Mouse (Mus musculus): ENCODE measurements around the gene Kcnh3. TPM values are rescaled to one million over a fixed set of nuclear protein-coding genes. Genes with fewer than 3 reads are reported as not detected.
"Not testable (repeated sequence)": the region's sequence is repeated elsewhere in the genome, so short reads cannot be mapped to it uniquely, and the experiment has no call there.

Gene Kcnh3
- polyA plus RNA-seq, 1 experiment from 2014 or later = 0.12 TPM

GRCm38 (mm10) chr15:99231998-99232397 lies 7.3 kb downstream of the Kcnh3 start:
- H3K4me1 ChIP-seq (replicated peaks; ENCODE audit: control insufficient read depth, insufficient read depth, low read length) = no peaks in the 10 kb centered on the region
- H3K27me3 ChIP-seq (ENCODE audit: control insufficient read depth, insufficient read depth, low read length) = peaks cover 18% of the 10 kb centered on the region
- no peak overlapping the region for H3K27ac ChIP-seq (ENCODE audit: low read depth, low read length)
- 71% methylated on average over 10 of the region's 10 CpGs for WGBS
- no peaks in the 10 kb centered on the region for H3K9me3 ChIP-seq (ENCODE audit: control insufficient read depth, low read length)
- no peak for DNase-seq (ENCODE audit: low spot score)
- H3K4me3 ChIP-seq (ENCODE audit: low read depth, low read length) = no peak overlapping the region
- no peak overlapping the region for H3K4me2 ChIP-seq (ENCODE audit: low read depth, low read length, severe bottlenecking)
- H3K36me3 ChIP-seq (ENCODE audit: control insufficient read depth, insufficient read depth, low read length) = no peaks in the 10 kb centered on the region
- ATAC-seq (replicated peaks; ENCODE audit: low FRiP score) = no peak
- H3K9ac ChIP-seq (ENCODE audit: low read length) = no peak overlapping the region

- DNase-seq (ENCODE audit: low spot score) (no peak), ATAC-seq (replicated peaks; ENCODE audit: low FRiP score) (no peak)
- H3K36me3 ChIP-seq (ENCODE audit: control insufficient read depth, insufficient read depth, low read length) = no peaks in the 10 kb centered on the region
- H3K9ac ChIP-seq (ENCODE audit: low read length) = no peak overlapping the region
- no peaks in the 10 kb centered on the region for H3K9me3 ChIP-seq (ENCODE audit: control insufficient read depth, low read length)
- H3K4me3 ChIP-seq (ENCODE audit: low read depth, low read length) = no peak overlapping the region
- H3K4me1 ChIP-seq (replicated peaks; ENCODE audit: control insufficient read depth, insufficient read depth, low read length) = no peaks in the 10 kb centered on the region
- WGBS = 59% methylated on average over 17 of the region's 17 CpGs
- H3K27ac ChIP-seq (ENCODE audit: low read depth, low read length) = no peak overlapping the region
- peaks cover 3% of the 10 kb centered on the region for H3K27me3 ChIP-seq (ENCODE audit: control insufficient read depth, insufficient read depth, low read length)
- no peak overlapping the region for H3K4me2 ChIP-seq (ENCODE audit: low read depth, low read length, severe bottlenecking)
Observed at GRCm38 (mm10) chr15:99233719-99234118, 9.1 kb downstream of the Kcnh3 start.

- ATAC-seq (replicated peaks; ENCODE audit: low FRiP score) (no peak), DNase-seq (ENCODE audit: low spot score) (no peak)
- Histone ChIP-seq H3K27me3 (ENCODE audit: control insufficient read depth, insufficient read depth, low read length) (no peaks in the 10 kb centered on the region; the same call in none of the 2 replicates), H3K9ac (ENCODE audit: low read length) (no peak overlapping the region), H3K4me3 (ENCODE audit: low read depth, low read length) (no peak overlapping the region), H3K9me3 (ENCODE audit: control insufficient read depth, low read length) (no peaks in the 10 kb centered on the region), H3K36me3 (ENCODE audit: control insufficient read depth, insufficient read depth, low read length) (no peaks in the 10 kb centered on the region), H3K27ac (ENCODE audit: low read depth, low read length) (no peak overlapping the region), H3K4me1 (replicated peaks; ENCODE audit: control insufficient read depth, insufficient read depth, low read length) (no peaks in the 10 kb centered on the region), H3K4me2 (ENCODE audit: low read depth, low read length, severe bottlenecking) (no peak overlapping the region)
- WGBS = 62% methylated on average over 12 of the region's 12 CpGs
Observed at GRCm38 (mm10) chr15:99234326-99235010, 9.8 kb downstream of the Kcnh3 start.

GRCm38 (mm10) chr15:99238006-99238405 lies 13.3 kb downstream of the Kcnh3 start:
- ATAC-seq (replicated peaks; ENCODE audit: low FRiP score) (no peak), DNase-seq (ENCODE audit: low spot score) (no peak)
- 63% methylated on average over 11 of the region's 11 CpGs for WGBS
- Histone ChIP-seq H3K4me1 (replicated peaks; ENCODE audit: control insufficient read depth, insufficient read depth, low read length) (no peaks in the 10 kb centered on the region), H3K9me3 (ENCODE audit: control insufficient read depth, low read length) (no peaks in the 10 kb centered on the region), H3K4me2 (ENCODE audit: low read depth, low read length, severe bottlenecking) (no peak overlapping the region), H3K27ac (ENCODE audit: low read depth, low read length) (no peak overlapping the region), H3K27me3 (ENCODE audit: control insufficient read depth, insufficient read depth, low read length) (no peaks in the 10 kb centered on the region), H3K9ac (ENCODE audit: low read length) (no peak overlapping the region), H3K4me3 (ENCODE audit: low read depth, low read length) (no peak overlapping the region), H3K36me3 (ENCODE audit: control insufficient read depth, insufficient read depth, low read length) (no peaks in the 10 kb centered on the region; the same call in 1 of the 2 replicates)

- Histone ChIP-seq H3K36me3 (ENCODE audit: control insufficient read depth, insufficient read depth, low read length) (peaks cover 3% of the 10 kb centered on the region; the same call in 1 of the 2 replicates), H3K4me3 (ENCODE audit: low read depth, low read length) (no peak overlapping the region), H3K4me2 (ENCODE audit: low read depth, low read length, severe bottlenecking) (no peak overlapping the region), H3K9ac (ENCODE audit: low read length) (no peak overlapping the region), H3K27me3 (ENCODE audit: control insufficient read depth, insufficient read depth, low read length) (no peaks in the 10 kb centered on the region), H3K9me3 (ENCODE audit: control insufficient read depth, low read length) (no peaks in the 10 kb centered on the region), H3K27ac (ENCODE audit: low read depth, low read length) (no peak overlapping the region), H3K4me1 (replicated peaks; ENCODE audit: control insufficient read depth, insufficient read depth, low read length) (no peaks in the 10 kb centered on the region)
- no peak for DNase-seq (ENCODE audit: low spot score)
- 75% methylated on average over 4 of the region's 4 CpGs for WGBS
- no peak for ATAC-seq (replicated peaks; ENCODE audit: low FRiP score)
Observed at GRCm38 (mm10) chr15:99240129-99240528, 15.5 kb downstream of the Kcnh3 start.

- H3K36me3 ChIP-seq (ENCODE audit: control insufficient read depth, insufficient read depth, low read length) = peaks cover 3% of the 10 kb centered on the region; the same call in 1 of the 2 replicates
- no peaks in the 10 kb centered on the region for H3K27me3 ChIP-seq (ENCODE audit: control insufficient read depth, insufficient read depth, low read length)
- 79% methylated on average over 4 of the region's 4 CpGs for WGBS
- H3K9ac ChIP-seq (ENCODE audit: low read length) = no peak overlapping the region
- ATAC-seq (replicated peaks; ENCODE audit: low FRiP score) (no peak), DNase-seq (ENCODE audit: low spot score) (no peak)
- H3K9me3 ChIP-seq (ENCODE audit: control insufficient read depth, low read length) = no peaks in the 10 kb centered on the region
- H3K4me2 ChIP-seq (ENCODE audit: low read depth, low read length, severe bottlenecking) = no peak overlapping the region
- H3K4me1 ChIP-seq (replicated peaks; ENCODE audit: control insufficient read depth, insufficient read depth, low read length) = no peaks in the 10 kb centered on the region
- H3K4me3 ChIP-seq (ENCODE audit: low read depth, low read length) = no peak overlapping the region
- no peak overlapping the region for H3K27ac ChIP-seq (ENCODE audit: low read depth, low read length)
Observed at GRCm38 (mm10) chr15:99241249-99241648, 16.6 kb downstream of the Kcnh3 start.

- no peak overlapping the region for H3K27ac ChIP-seq (ENCODE audit: low read depth, low read length)
- WGBS = 94% methylated on average over 10 of the region's 10 CpGs
- H3K9ac ChIP-seq (ENCODE audit: low read length) = no peak overlapping the region
- peaks cover 3% of the 10 kb centered on the region; the same call in 1 of the 2 replicates for H3K36me3 ChIP-seq (ENCODE audit: control insufficient read depth, insufficient read depth, low read length)
- ATAC-seq (replicated peaks; ENCODE audit: low FRiP score) (no peak), DNase-seq (ENCODE audit: low spot score) (no peak)
- H3K4me3 ChIP-seq (ENCODE audit: low read depth, low read length) = no peak overlapping the region
- H3K27me3 ChIP-seq (ENCODE audit: control insufficient read depth, insufficient read depth, low read length) = no peaks in the 10 kb centered on the region
- H3K4me2 ChIP-seq (ENCODE audit: low read depth, low read length, severe bottlenecking) = no peak overlapping the region
- no peaks in the 10 kb centered on the region for H3K4me1 ChIP-seq (replicated peaks; ENCODE audit: control insufficient read depth, insufficient read depth, low read length)
- H3K9me3 ChIP-seq (ENCODE audit: control insufficient read depth, low read length) = no peaks in the 10 kb centered on the region
Observed at GRCm38 (mm10) chr15:99242045-99242444, 17.4 kb downstream of the Kcnh3 start.

- not testable (repeated sequence) for H3K36me3 ChIP-seq (ENCODE audit: control insufficient read depth, insufficient read depth, low read length); DNase-seq (ENCODE audit: low spot score); H3K9me3 ChIP-seq (ENCODE audit: control insufficient read depth, low read length); ATAC-seq (replicated peaks; ENCODE audit: low FRiP score); H3K27ac ChIP-seq (ENCODE audit: low read depth, low read length); H3K27me3 ChIP-seq (ENCODE audit: control insufficient read depth, insufficient read depth, low read length); H3K4me3 ChIP-seq (ENCODE audit: low read depth, low read length); H3K4me2 ChIP-seq (ENCODE audit: low read depth, low read length, severe bottlenecking); H3K9ac ChIP-seq (ENCODE audit: low read length); H3K4me1 ChIP-seq (replicated peaks; ENCODE audit: control insufficient read depth, insufficient read depth, low read length)
- 94% methylated on average over 6 of the region's 6 CpGs for whole genome bisulfite sequencing
Observed at GRCm38 (mm10) chr15:99246736-99247135, 22.1 kb downstream of the Kcnh3 start.

GRCm38 (mm10) chr15:99248972-99249371 lies 24.3 kb downstream of the Kcnh3 start:
- H3K4me3 ChIP-seq (ENCODE audit: low read depth, low read length) = no peak overlapping the region
- H3K9me3 ChIP-seq (ENCODE audit: control insufficient read depth, low read length) = no peaks in the 10 kb centered on the region
- peaks cover 8% of the 10 kb centered on the region; the same call in 1 of the 2 replicates for H3K36me3 ChIP-seq (ENCODE audit: control insufficient read depth, insufficient read depth, low read length)
- H3K4me2 ChIP-seq (ENCODE audit: low read depth, low read length, severe bottlenecking) = no peak overlapping the region
- H3K9ac ChIP-seq (ENCODE audit: low read length) = no peak overlapping the region
- H3K4me1 ChIP-seq (replicated peaks; ENCODE audit: control insufficient read depth, insufficient read depth, low read length) = no peaks in the 10 kb centered on the region
- DNase-seq (ENCODE audit: low spot score) (no peak), ATAC-seq (replicated peaks; ENCODE audit: low FRiP score) (no peak)
- H3K27ac ChIP-seq (ENCODE audit: low read depth, low read length) = no peak overlapping the region
- no peaks in the 10 kb centered on the region for H3K27me3 ChIP-seq (ENCODE audit: control insufficient read depth, insufficient read depth, low read length)
- 93% methylated on average over 9 of the region's 9 CpGs for WGBS

All from forebrain, embryonic 11.5 days (tissue).